Mouse (Mus musculus) lung, embryonic 15.5 days (tissue): ENCODE results near the gene Odc1. TPM values are rescaled to one million over a fixed set of nuclear protein-coding genes. Genes with fewer than 3 reads are reported as not detected.
"Not testable (repeated sequence)": the region's sequence is repeated elsewhere in the genome, so short reads cannot be mapped to it uniquely, and the experiment has no call there.

Experiments used
- ATAC-seq: fragments of 200-750 bp; cut with Nextera tagmentation; 2 replicates; pipeline ENCODE4 v1.8.0; 2017; ENCODE audit warnings: moderate number of reproducible peaks, borderline replicate concordance; ENCODE audit not compliant: low FRiP score, low TSS enrichment; ENCODE audit errors: extremely low read depth
- H3K27ac ChIP-seq: fragments of 300-500 bp; sonication (generic); 2 replicates; pipeline ENCODE4 v1.5.1; 2015; ENCODE audit warnings: moderate library complexity, mild to moderate bottlenecking, inconsistent platforms
- H3K27me3 ChIP-seq: fragments of 300-500 bp; sonication (generic); 2 replicates; pipeline ENCODE4 v1.6.1; 2015; ENCODE audit warnings: inconsistent platforms
- H3K36me3 ChIP-seq: fragments of 300-500 bp; sonication (generic); 2 replicates; pipeline ENCODE4 v1.6.1; 2015; ENCODE audit warnings: inconsistent platforms
- H3K4me1 ChIP-seq: fragments of 300-500 bp; sonication (generic); 2 replicates; pipeline ENCODE4 v1.6.1; 2015; ENCODE audit warnings: inconsistent platforms
- H3K4me2 ChIP-seq: fragments of 300-500 bp; sonication (generic); 2 replicates; pipeline ENCODE4 v1.6.1; 2015; ENCODE audit warnings: inconsistent platforms, mild to moderate bottlenecking, moderate library complexity
- H3K4me3 ChIP-seq: fragments of 300-500 bp; sonication (generic); 2 replicates; pipeline ENCODE4 v1.5.1; 2015; ENCODE audit warnings: mild to moderate bottlenecking, inconsistent platforms
- H3K9ac ChIP-seq: fragments of 300-500 bp; sonication (generic); 2 replicates; pipeline ENCODE4 v1.6.1; 2015; ENCODE audit warnings: inconsistent platforms
- H3K9me3 ChIP-seq: fragments of 300-500 bp; sonication (generic); 2 replicates; pipeline ENCODE4 v1.6.1; 2016; ENCODE audit warnings: inconsistent platforms
- WGBS: fragments of 180-500 bp; shearing (Covaris S2); methylation state at CpG from one replicate; pipeline ENCODE4 v1.1.7; 2015; 5-methylcytosine and 5-hydroxymethylcytosine counted together
- polyA plus RNA-seq: library from polyadenylated mRNA; unstranded; fragments of >200 nt; fragmentation: Nextera tagmentation; extraction: Ambion mirVana; gene quantifications from 2 replicates; pipeline ENCODE4 v1.2.1, GENCODE M21; 2015

The Odc1 gene
- polyA plus RNA-seq, 1 experiment from 2014 or later: 192 TPM

DNA sequence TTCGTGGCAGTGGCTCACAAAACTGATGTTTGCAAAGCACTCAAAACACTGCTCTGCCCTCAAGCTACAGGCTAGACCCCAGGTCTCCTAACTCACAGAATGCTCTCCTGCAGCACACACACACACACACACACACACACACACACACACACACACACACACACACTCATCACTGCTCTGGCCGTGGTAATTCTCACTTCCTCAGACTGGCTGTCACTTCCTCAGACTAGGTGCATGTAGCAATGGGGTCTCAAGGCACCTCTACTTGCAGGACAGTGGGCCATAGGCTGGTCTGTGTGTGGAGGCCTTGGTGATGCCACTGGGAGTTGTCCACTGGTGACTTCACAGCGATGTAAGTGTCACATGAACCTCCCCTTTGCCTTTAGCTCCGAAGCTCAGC, 13.8 kb upstream of the Odc1 start:
- Histone ChIP-seq H3K27me3 (no peaks in the 10 kb centered on the region), H3K36me3 (no peaks in the 10 kb centered on the region), H3K4me2 (no peak overlapping the region), H3K9me3 (no peaks in the 10 kb centered on the region), H3K4me1 (no peaks in the 10 kb centered on the region), H3K9ac (no peak overlapping the region), H3K4me3 (no peak overlapping the region), H3K27ac (no peak overlapping the region)
- no peak for ATAC-seq
- 60% methylated on average over 4 of the region's 4 CpGs for WGBS

DNA sequence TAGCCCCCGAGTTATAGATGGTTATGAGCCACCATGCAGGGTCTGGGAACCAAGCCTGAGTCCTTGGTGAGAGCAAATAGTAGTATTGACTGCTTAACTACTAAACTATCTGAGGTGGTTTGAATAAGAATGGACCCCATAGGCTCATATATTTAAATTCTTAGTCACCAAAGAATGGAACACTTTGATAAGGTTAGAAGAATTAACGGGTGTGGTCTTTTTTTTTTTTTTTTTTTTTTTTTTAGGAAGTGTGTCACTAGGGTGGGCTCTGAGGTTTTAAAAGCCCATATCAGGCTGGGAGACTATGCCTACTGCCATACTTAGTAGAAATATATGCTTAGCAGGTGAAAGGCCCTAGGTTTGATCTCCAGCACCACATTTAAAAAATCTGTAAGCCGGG, 8.4 kb upstream of the Odc1 start:
- no peak for ATAC-seq
- H3K4me1 ChIP-seq: no peaks in the 10 kb centered on the region
- no peak overlapping the region for H3K9ac ChIP-seq
- no peak overlapping the region for H3K27ac ChIP-seq
- H3K36me3 ChIP-seq: no peaks in the 10 kb centered on the region
- H3K27me3 ChIP-seq: no peaks in the 10 kb centered on the region
- no peak overlapping the region for H3K4me3 ChIP-seq
- 84% methylated on average over 3 of the region's 3 CpGs for WGBS
- no peaks in the 10 kb centered on the region for H3K9me3 ChIP-seq
- no peak overlapping the region for H3K4me2 ChIP-seq

DNA sequence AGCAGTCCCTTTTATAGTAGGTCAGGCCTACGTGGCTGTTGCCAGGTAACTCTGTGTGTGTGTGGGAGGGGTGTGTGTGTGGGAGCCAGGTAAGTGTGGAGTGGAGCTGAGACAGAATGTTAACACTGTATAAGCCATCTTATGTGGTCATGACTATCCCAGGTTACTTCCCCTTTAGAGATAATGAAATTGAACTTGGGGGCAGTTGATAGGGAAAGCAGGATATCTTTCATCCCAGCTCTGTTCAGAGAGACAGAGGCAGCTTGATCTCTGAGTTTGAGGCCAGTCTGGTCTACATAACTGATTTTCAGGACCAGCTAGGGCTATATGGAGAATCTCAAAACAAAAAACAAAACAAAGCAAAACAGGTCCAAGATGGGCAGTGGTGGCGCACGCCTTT, 7.4 kb upstream of the Odc1 start:
- Histone ChIP-seq H3K4me2 (no peak overlapping the region), H3K9ac (no peak overlapping the region), H3K36me3 (no peaks in the 10 kb centered on the region), H3K4me1 (no peaks in the 10 kb centered on the region), H3K27ac (no peak overlapping the region), H3K9me3 (no peaks in the 10 kb centered on the region), H3K27me3 (no peaks in the 10 kb centered on the region), H3K4me3 (no peak overlapping the region)
- no peak for ATAC-seq
- 84% methylated on average over 3 of the region's 3 CpGs for WGBS

DNA sequence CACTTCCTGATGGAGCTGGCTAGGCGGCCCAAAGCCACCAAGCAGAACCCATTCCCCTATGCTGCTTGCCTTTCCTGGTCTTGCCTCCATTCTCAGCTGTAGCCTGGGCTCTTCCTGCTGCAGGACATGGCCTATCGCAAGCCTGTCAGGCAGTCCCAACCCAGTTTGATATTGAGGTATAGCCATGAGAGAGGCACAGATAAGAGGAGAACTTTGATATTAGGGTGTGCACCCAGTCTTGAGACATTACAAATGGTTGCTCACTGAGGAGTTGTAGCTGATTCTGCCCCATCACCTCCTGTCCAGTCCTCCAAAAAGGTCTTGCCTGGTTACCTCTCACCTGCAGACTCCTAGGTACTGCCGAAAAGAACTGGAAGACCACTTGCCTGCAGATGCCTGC, 6.5 kb upstream of the Odc1 start:
- Histone ChIP-seq H3K27me3 (no peaks in the 10 kb centered on the region), H3K9me3 (no peaks in the 10 kb centered on the region), H3K9ac (no peak overlapping the region), H3K4me3 (no peak overlapping the region), H3K36me3 (no peaks in the 10 kb centered on the region), H3K4me2 (no peak overlapping the region), H3K4me1 (no peaks in the 10 kb centered on the region), H3K27ac (no peak overlapping the region)
- ATAC-seq: no peak
- WGBS: 78% methylated on average over 3 of the region's 3 CpGs

DNA sequence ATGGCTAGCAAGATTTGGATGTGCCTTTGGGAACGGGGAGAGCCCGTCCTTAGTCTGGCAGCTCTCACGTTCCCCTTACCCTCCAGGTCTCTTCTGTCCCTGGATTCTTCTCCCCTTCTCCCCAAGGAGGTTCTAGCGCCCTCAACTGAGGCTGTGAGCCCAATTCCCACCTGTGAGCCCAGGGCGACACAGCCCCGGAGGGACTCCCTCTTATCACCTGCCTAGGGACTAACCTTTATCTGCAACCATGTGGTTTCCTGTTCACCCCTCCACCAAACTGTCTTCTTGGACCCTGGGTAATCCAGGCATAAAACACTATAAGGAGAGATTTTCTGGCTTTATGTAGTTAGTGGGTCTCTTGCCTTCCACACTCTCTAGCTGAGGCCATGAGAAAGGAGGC, 5.6 kb upstream of the Odc1 start:
- Histone ChIP-seq H3K27ac (no peak overlapping the region), H3K4me1 (peaks cover 1% of the 10 kb centered on the region; the same call in 1 of the 2 replicates), H3K9me3 (no peaks in the 10 kb centered on the region), H3K36me3 (no peaks in the 10 kb centered on the region), H3K27me3 (no peaks in the 10 kb centered on the region), H3K9ac (no peak overlapping the region), H3K4me2 (no peak overlapping the region), H3K4me3 (no peak overlapping the region)
- ATAC-seq: no peak
- 57% methylated on average over 6 of the region's 6 CpGs for WGBS

DNA sequence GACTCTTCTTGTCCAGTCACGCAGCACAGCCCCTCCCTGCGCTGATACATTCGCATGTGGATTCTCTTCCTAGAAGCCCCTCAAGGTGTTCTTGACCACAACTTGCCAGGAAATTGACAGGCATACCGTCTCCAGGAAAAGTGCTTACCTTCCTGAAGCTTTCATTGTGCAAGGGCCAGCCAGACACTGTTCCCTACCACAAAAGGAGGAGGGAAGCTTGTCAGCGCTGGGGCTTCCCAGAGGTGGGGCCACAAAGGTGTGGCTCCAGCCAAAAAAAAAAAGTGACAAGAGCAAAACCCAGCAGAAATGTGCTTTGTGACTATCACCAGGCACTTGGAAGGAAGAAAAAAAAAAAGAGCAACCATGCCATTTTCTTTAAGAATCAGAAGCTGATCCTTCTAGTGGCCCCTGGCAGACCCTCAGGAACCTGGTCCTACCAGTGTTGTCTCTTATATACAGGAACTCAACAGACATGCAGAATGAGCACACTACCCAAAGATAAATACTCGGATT, 4.5 kb upstream of the Odc1 start:
- no peak overlapping the region for H3K4me2 ChIP-seq
- no peaks in the 10 kb centered on the region for H3K27me3 ChIP-seq
- H3K9ac ChIP-seq: no peak overlapping the region
- H3K36me3 ChIP-seq: no peaks in the 10 kb centered on the region
- H3K4me3 ChIP-seq: no peak overlapping the region
- no peak for ATAC-seq
- peaks cover 2% of the 10 kb centered on the region; the same call in 1 of the 2 replicates for H3K4me1 ChIP-seq
- H3K27ac ChIP-seq: no peak overlapping the region
- 75% methylated on average over 6 of the region's 6 CpGs for WGBS
- no peaks in the 10 kb centered on the region for H3K9me3 ChIP-seq

DNA sequence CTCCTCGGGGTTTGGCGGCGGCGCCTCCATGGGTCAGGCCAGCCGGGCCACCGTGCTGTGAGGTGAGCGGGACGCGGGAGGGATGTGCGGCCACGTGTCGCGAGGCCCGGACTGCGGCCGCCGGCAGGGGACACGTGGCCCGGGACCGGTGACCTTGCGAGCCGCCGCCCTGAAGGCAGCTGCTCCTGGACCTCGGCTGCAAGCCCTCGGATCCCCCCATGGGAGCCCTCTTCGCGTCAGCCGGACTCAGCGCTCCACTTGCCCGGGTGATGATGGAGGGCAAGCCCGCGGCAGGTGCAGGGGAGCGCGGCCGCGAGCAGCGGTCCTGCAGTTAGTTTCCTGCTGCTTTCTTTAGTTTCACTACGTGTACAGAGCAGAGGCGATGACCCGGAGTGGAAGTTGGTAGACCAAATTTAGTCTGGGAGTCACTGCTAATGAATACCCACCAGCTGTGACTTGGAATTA, 545 bp downstream of the Odc1 start:
- under 1% methylated on average over 36 of the region's 40 CpGs for WGBS
- Histone ChIP-seq H3K4me1 (peaks cover 9% of the 10 kb centered on the region; the same call in 1 of the 2 replicates), H3K27ac (peak overlapping the region; percentile 84), H3K27me3 (no peaks in the 10 kb centered on the region), H3K4me2 (peak overlapping the region; percentile 64), H3K4me3 (peak overlapping the region; percentile 96), H3K9ac (peak overlapping the region; percentile 86), H3K36me3 (peaks cover 27% of the 10 kb centered on the region), H3K9me3 (no peaks in the 10 kb centered on the region)
- peak; percentile 59 for ATAC-seq

DNA sequence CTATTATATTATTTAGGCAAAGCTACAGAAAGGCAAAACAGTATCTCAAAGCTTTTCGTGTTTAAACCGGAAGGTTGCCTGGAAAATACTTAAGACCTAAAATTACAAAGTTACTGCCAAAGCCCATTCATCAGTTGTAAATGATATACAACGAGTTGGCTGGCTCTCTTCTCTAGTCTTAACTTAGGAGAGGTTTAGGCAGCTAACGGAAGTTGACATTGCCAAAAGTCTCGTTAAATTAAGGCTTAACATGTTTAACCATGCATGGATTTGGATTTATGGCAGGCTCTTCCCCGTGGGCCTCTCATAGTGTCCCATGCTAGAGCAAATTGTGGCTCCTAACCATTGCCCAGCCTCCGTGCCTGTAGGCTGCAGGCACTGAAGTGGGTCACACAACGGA, 1.3 kb downstream of the Odc1 start:
- H3K27ac ChIP-seq: peak overlapping the region; percentile 84
- H3K4me2 ChIP-seq: peak overlapping the region; percentile 64
- H3K36me3 ChIP-seq: peaks cover 30% of the 10 kb centered on the region
- H3K27me3 ChIP-seq: no peaks in the 10 kb centered on the region
- peak overlapping the region; percentile 86 for H3K9ac ChIP-seq
- peaks cover 9% of the 10 kb centered on the region; the same call in 1 of the 2 replicates for H3K4me1 ChIP-seq
- WGBS: 3% methylated on average over 8 of the region's 8 CpGs
- no peak for ATAC-seq
- H3K9me3 ChIP-seq: no peaks in the 10 kb centered on the region
- H3K4me3 ChIP-seq: peak overlapping the region; percentile 96

DNA sequence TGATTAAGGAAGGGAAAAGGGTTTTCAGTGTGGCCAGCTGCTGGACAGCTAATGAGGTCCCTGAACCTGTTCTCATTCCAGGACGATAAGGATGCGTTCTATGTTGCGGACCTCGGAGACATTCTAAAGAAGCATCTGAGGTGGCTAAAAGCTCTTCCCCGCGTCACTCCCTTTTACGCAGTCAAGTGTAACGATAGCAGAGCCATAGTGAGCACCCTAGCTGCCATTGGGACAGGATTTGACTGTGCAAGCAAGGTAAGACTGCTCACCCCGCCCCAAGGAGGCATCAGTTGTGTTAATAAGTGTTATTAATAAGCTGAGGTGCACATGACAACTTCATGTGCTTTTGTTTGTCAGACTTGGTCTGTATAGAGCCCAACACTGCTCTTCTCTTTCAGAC, 3.0 kb downstream of the Odc1 start:
- 90% methylated on average over 9 of the region's 9 CpGs for WGBS

DNA sequence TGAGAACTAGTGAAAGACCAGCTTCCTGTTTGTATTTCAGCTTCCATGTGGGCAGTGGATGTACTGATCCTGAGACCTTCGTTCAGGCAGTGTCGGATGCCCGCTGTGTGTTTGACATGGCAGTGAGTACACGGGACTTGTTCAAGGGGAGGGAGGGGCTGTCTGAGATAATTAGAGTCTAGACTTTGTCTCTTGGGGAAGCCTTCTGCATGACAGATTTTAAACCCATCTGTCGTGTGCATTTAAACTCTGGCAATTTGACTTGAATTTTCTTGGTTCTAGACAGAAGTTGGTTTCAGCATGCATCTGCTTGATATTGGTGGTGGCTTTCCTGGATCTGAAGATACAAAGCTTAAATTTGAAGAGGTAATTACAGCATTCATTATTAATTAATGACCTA, 3.9 kb downstream of the Odc1 start:
- Histone ChIP-seq H3K4me3 (no peak overlapping the region), H3K9ac (no peak overlapping the region), H3K4me1 (peaks cover 9% of the 10 kb centered on the region; the same call in 1 of the 2 replicates), H3K27ac (no peak overlapping the region), H3K9me3 (no peaks in the 10 kb centered on the region), H3K36me3 (peaks cover 41% of the 10 kb centered on the region), H3K4me2 (no peak overlapping the region), H3K27me3 (no peaks in the 10 kb centered on the region)
- no peak for ATAC-seq
- WGBS: 66% methylated on average over 5 of the region's 5 CpGs

More for the DNA sequence above, 3.0 kb downstream of the Odc1 start:
- not testable (repeated sequence) for H3K4me1 ChIP-seq, H3K4me3 ChIP-seq, H3K9ac ChIP-seq, H3K4me2 ChIP-seq, H3K27ac ChIP-seq, H3K9me3 ChIP-seq, ATAC-seq, H3K27me3 ChIP-seq
- H3K36me3 ChIP-seq: peaks cover 41% of the 10 kb centered on the region

DNA sequence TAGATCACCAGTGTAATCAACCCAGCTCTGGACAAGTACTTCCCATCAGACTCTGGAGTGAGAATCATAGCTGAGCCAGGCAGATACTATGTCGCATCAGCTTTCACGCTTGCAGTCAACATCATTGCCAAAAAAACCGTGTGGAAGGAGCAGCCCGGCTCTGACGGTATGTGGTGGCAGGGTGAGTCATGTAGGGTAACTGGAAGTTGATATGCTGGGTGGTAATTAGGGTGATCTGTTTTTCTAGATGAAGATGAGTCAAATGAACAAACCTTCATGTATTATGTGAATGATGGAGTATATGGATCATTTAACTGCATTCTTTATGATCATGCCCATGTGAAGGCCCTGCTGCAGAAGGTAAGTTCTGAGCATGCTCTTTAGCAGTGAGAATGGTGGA, 4.8 kb downstream of the Odc1 start:
- WGBS: 78% methylated on average over 5 of the region's 5 CpGs
- not testable (repeated sequence) for H3K9me3 ChIP-seq, H3K4me2 ChIP-seq, H3K27me3 ChIP-seq, ATAC-seq, H3K27ac ChIP-seq, H3K4me1 ChIP-seq, H3K9ac ChIP-seq, H3K4me3 ChIP-seq
- H3K36me3 ChIP-seq: peaks cover 41% of the 10 kb centered on the region

DNA sequence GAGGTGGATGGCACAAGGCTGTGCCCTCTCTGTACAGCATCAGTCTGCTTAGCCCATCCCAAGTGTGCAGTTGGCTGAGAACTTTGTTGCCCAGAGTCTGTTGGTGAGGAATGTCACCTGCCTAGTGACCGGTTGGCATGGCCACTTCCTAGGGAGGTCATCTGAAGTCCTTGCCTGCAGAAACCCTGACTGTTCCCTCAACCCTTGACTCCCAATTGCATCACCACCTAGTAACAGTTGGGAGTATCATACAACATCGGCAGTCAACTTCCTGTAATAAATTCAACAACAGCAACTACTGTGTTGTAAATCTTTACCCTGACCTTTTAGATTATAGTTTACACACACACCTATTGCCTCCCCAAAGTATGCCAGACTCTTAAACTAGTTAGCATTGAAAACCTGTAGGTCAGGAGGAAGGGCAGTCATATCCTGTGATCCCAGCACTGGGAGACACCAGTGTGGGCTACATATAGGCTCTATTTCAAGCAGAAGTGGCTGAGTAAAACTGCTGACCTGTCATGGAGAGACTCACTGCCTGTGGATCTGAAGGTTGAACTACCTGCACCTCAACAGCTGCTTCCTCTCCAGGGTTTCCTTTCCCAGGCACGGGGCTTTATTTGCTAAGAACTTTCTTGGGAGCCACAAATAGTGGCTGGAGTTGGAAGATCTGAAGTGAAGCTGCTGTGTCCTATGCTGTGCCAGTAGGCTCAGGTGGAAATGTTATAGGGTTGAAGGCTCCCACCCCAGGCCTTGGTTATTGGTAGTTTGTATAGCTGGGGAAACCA, 6.8 kb downstream of the Odc1 start:
- Histone ChIP-seq H3K36me3 (peaks cover 41% of the 10 kb centered on the region), H3K9ac (no peak overlapping the region), H3K4me3 (no peak overlapping the region), H3K9me3 (no peaks in the 10 kb centered on the region), H3K4me2 (no peak overlapping the region), H3K27ac (no peak overlapping the region), H3K27me3 (no peaks in the 10 kb centered on the region), H3K4me1 (0 out of 2 replicates have a peak, but pooled peaks cover 18% of the 10 kb centered on the region)
- 67% methylated on average over 3 of the region's 3 CpGs for WGBS
- ATAC-seq: no peak
